Mouse (Mus musculus) small intestine, adult 2 months (tissue): ENCODE measurements around the gene Ktn1. TPM values are rescaled to one million over a fixed set of nuclear protein-coding genes. Genes with fewer than 3 reads are reported as not detected.

Experiments
- H3K27ac ChIP-seq: fragments of 200-500 bp; 2 replicates; pipeline ENCODE4 v1.5.1; 2012; ENCODE audit warnings: low read depth, low read length, control low read depth, inconsistent platforms; ENCODE audit not compliant: insufficient read depth
- H3K27me3 ChIP-seq: fragments of 200-500 bp; 2 replicates; pipeline ENCODE4 v1.6.1; 2012; ENCODE audit warnings: mild to moderate bottlenecking, moderate library complexity, low read length, inconsistent platforms; ENCODE audit not compliant: control insufficient read depth, insufficient read depth
- H3K36me3 ChIP-seq: fragments of 200-500 bp; 2 replicates; pipeline ENCODE4 v1.6.1; 2012; ENCODE audit warnings: mild to moderate bottlenecking, low read length, control low read depth, inconsistent platforms; ENCODE audit not compliant: control insufficient read depth, insufficient read depth
- H3K4me1 ChIP-seq: fragments of 200-500 bp; 2 replicates; pipeline ENCODE4 v1.6.1; 2012; ENCODE audit warnings: low read length, inconsistent platforms, mixed read lengths; ENCODE audit not compliant: control insufficient read depth, insufficient read depth, insufficient read length
- H3K4me3 ChIP-seq: fragments of 200-500 bp; 2 replicates; pipeline ENCODE4 v1.5.1; 2012; ENCODE audit warnings: low read depth, mild to moderate bottlenecking, control low read depth, inconsistent platforms, low read length, moderate library complexity
- CTCF ChIP-seq: fragments of 200-500 bp; IDR thresholded peaks from 2 replicates; pipeline ENCODE4 v1.5.1; 2012; ENCODE audit warnings: low read depth, mild to moderate bottlenecking, control low read depth, inconsistent platforms, low read length, moderate library complexity, mixed read lengths; ENCODE audit not compliant: insufficient replicate concordance, insufficient read length; ENCODE audit errors: extremely low read depth
- POLR2A ChIP-seq: fragments of 200-500 bp; IDR thresholded peaks from 2 replicates; pipeline ENCODE4 v1.6.1; 2012; ENCODE audit warnings: low read depth, mild to moderate bottlenecking, control low read depth, inconsistent platforms, low read length, moderate library complexity
- WGBS: fragments of 180-500 bp; shearing (Covaris S2); methylation state at CpG from one replicate; pipeline ENCODE4 v1.1.7; 2018; 5-methylcytosine and 5-hydroxymethylcytosine counted together
- polyA plus RNA-seq: library from polyadenylated mRNA; depleted of rRNA; stranded (reverse); fragments of >200 nt; gene quantifications from 2 replicates; pipeline ENCODE4 v1.2.3, GENCODE M21; 2012

The Ktn1 gene
- polyA plus RNA-seq, 1 experiment = 1.6 TPM

- no peak for TF ChIP-seq CTCF
- TF ChIP-seq POLR2A = no peak
- H3K4me3 ChIP-seq = no peak overlapping the region
- no peak overlapping the region for H3K27ac ChIP-seq
- 73% methylated on average over 5 of the region's 5 CpGs for WGBS
- no peaks in the 10 kb centered on the region for H3K4me1 ChIP-seq
- H3K36me3 ChIP-seq = peaks cover 23% of the 10 kb centered on the region
- no peaks in the 10 kb centered on the region for H3K27me3 ChIP-seq
Observed at GRCm38 (mm10) chr14:47740316-47740996, 92.2 kb downstream of the Ktn1 start.

GRCm38 (mm10) chr14:47741046-47741445, 92.8 kb downstream of the Ktn1 start:
- WGBS = 82% methylated on average over 2 of the region's 2 CpGs
- Histone ChIP-seq H3K4me1 (no peaks in the 10 kb centered on the region), H3K4me3 (no peak overlapping the region), H3K27me3 (no peaks in the 10 kb centered on the region), H3K27ac (no peak overlapping the region), H3K36me3 (peaks cover 19% of the 10 kb centered on the region)
- no peak for TF ChIP-seq POLR2A
- TF ChIP-seq CTCF = no peak

- peaks cover 7% of the 10 kb centered on the region for H3K36me3 ChIP-seq
- no peak for TF ChIP-seq CTCF
- TF ChIP-seq POLR2A = no peak
Observed at GRCm38 (mm10) chr14:47742674-47743073, 94.4 kb downstream of the Ktn1 start.

DNA sequence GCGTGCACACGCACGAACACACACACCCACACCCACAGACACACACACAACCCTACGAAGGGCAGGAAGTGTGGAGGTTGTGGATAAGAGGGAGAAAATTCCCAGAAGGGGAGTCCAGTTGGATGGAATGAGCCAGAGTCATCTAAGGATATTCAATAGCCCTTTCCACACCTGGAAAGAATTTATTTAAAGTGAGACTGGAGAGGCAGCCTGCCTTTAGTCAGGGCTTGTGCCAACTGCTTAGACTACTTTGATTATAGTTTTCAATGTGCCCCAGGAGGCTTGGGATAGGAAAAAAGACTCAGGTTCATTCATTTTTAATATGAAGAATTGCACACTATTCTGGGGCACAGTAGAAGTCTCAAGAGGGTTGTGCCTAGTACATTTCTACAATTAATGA, 96.8 kb downstream of the Ktn1 start:
- H3K4me1 ChIP-seq = no peaks in the 10 kb centered on the region
- no peaks in the 10 kb centered on the region for H3K27me3 ChIP-seq
- no peak for TF ChIP-seq CTCF
- TF ChIP-seq POLR2A = no peak
- no peak overlapping the region for H3K27ac ChIP-seq
- no peak overlapping the region for H3K4me3 ChIP-seq
- WGBS = 91% methylated on average over 4 of the region's 4 CpGs
- H3K36me3 ChIP-seq = peaks cover 2% of the 10 kb centered on the region; the same call in 1 of the 2 replicates

More at GRCm38 (mm10) chr14:47742674-47743073, 94.4 kb downstream of the Ktn1 start:
- Histone ChIP-seq H3K27ac (no peak overlapping the region), H3K4me3 (no peak overlapping the region), H3K4me1 (no peaks in the 10 kb centered on the region), H3K27me3 (no peaks in the 10 kb centered on the region)
- 93% methylated on average over 7 of the region's 7 CpGs for WGBS

- Histone ChIP-seq H3K4me3 (no peak overlapping the region), H3K4me1 (no peaks in the 10 kb centered on the region), H3K27ac (no peak overlapping the region), H3K27me3 (no peaks in the 10 kb centered on the region), H3K36me3 (peaks cover under 1% of the 10 kb centered on the region; the same call in 1 of the 2 replicates)
- TF ChIP-seq CTCF (no peak), POLR2A (no peak)
- 49% methylated on average over 9 of the region's 9 CpGs for WGBS
Observed at GRCm38 (mm10) chr14:47747536-47747935, 99.3 kb downstream of the Ktn1 start.

DNA sequence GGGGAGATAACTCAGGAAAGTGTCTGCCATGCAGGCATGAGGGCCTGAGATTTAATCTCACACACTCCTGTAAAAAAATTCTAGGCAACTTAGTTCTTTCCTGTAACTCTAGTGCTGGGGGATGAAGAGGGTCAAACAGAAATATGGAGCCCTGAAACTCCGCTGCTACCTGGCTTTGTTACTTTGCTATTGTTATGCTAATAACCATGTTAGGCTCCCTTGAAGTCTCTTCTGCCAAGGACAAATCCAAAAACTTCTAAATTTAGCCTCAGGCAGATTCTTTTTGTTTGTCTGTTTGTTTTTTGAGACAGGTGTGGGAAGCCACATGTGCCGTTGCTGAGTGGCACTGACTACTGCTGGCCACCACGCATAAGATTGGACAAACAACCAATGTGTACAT, 100.5 kb downstream of the Ktn1 start:
- Histone ChIP-seq H3K27me3 (no peaks in the 10 kb centered on the region), H3K27ac (no peak overlapping the region), H3K4me1 (no peaks in the 10 kb centered on the region), H3K4me3 (no peak overlapping the region), H3K36me3 (no peaks in the 10 kb centered on the region)
- TF ChIP-seq POLR2A (no peak), CTCF (no peak)
- 88% methylated on average over 3 of the region's 3 CpGs for WGBS

DNA sequence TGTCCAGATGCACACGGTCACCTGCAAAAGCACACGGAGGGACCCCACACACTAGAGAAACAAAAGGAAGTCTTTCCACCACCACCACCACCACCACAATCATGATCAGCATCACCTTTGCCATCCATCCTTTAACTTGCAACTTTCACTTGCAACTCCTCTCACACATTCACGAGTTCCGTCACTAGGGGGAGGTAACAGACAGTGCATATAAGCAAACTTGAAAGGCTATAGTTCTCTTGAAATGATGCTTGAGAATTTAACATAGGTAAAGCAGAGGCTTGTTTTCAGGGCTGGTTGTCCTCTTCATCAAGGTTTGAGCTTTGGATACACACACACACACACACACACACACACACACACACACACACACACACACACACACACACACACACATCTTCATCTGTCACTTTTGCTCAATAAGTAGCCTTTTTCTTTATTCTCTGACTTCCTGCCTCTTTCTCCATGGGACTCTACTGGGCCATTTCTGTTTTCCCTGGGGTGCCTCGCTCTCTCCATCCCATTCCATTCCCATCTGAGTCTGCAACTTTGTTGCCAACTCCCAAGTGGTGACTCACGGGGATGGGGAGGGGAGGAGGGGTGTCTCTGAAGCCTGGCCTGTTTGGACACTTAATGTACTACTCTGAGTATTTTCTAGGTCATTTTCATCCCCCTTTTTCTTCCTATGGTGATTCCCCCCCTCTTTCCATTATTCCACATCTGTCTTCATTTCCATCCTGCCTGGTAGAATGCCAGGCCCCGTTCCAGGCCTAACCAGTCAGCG, 103.4 kb downstream of the Ktn1 start:
- Histone ChIP-seq H3K4me1 (no peaks in the 10 kb centered on the region), H3K27me3 (no peaks in the 10 kb centered on the region), H3K27ac (no peak overlapping the region), H3K4me3 (no peak overlapping the region), H3K36me3 (no peaks in the 10 kb centered on the region)
- WGBS = 47% methylated on average over 8 of the region's 8 CpGs
- TF ChIP-seq POLR2A (no peak), CTCF (no peak)
